Mouse (Mus musculus) myocyte (in vitro differentiated cells): ENCODE data around the gene Ptprj. TPM values are rescaled to one million over a fixed set of nuclear protein-coding genes. Genes with fewer than 3 reads are reported as not detected.
A peak's percentile ranks its signal among the peaks of the same experiment; 100 is the strongest.

Experiments
- H3K27me3 ChIP-seq: one replicate; pipeline ENCODE4 v1.6.1; 2011; ENCODE audit not compliant: control insufficient read depth, insufficient read depth, insufficient read length
- H3K36me3 ChIP-seq: one replicate; pipeline ENCODE4 v1.6.1; 2011; ENCODE audit not compliant: control insufficient read depth, insufficient read depth
- H3K4me2 ChIP-seq: one replicate; pipeline ENCODE4 v1.6.1; 2011; ENCODE audit warnings: low read depth, control low read depth
- H3K4me3 ChIP-seq: one replicate; pipeline ENCODE4 v1.5.1; 2011; ENCODE audit warnings: mild to moderate bottlenecking, control low read depth, moderate library complexity
- H3K79me2 ChIP-seq: one replicate; pipeline ENCODE4 v1.6.1; 2011; ENCODE audit not compliant: control insufficient read depth, insufficient read depth
- H3ac ChIP-seq: one replicate; pipeline ENCODE4 v1.6.1; 2011; ENCODE audit not compliant: control insufficient read depth, insufficient read length
- CEBPB ChIP-seq: IDR thresholded peaks from 2 replicates; pipeline ENCODE4 v1.6.1; 2011; ENCODE audit warnings: mild to moderate bottlenecking, moderate library complexity; ENCODE audit not compliant: poor library complexity, insufficient read depth, severe bottlenecking
- E2F4 ChIP-seq: IDR thresholded peaks from one replicate; pipeline ENCODE4 v1.6.1; 2011; ENCODE audit warnings: mild to moderate bottlenecking, control low read depth, moderate library complexity; ENCODE audit not compliant: insufficient read depth
- MAX ChIP-seq: IDR thresholded peaks from one replicate; pipeline ENCODE4 v1.6.1; 2011; ENCODE audit warnings: low read depth, mild to moderate bottlenecking, control low read depth
- MYOD1 ChIP-seq, 3 experiments: IDR thresholded peaks; one replicate each; pipeline ENCODE4 v1.6.1; 2011; ENCODE audit warnings: control low read depth in 2 of 3, low read depth in 2 of 3, mild to moderate bottlenecking in 2 of 3, moderate library complexity in 1 of 3; ENCODE audit not compliant: insufficient read length in 2 of 3, control insufficient read depth in 1 of 3
- MYOG ChIP-seq, 3 experiments: IDR thresholded peaks; one replicate each; pipeline ENCODE4 v1.6.1; 2011; ENCODE audit warnings: control low read depth in 2 of 3, low read depth in 2 of 3, mild to moderate bottlenecking in 2 of 3; ENCODE audit not compliant: insufficient read length in 2 of 3, control insufficient read depth in 1 of 3, insufficient read depth in 1 of 3
- POLR2A ChIP-seq: IDR thresholded peaks from one replicate; pipeline ENCODE4 v1.6.1; 2011; ENCODE audit warnings: low read depth, mild to moderate bottlenecking, control low read depth, moderate library complexity; ENCODE audit not compliant: insufficient read length
- POLR2AphosphoS2 ChIP-seq: IDR thresholded peaks from one replicate; pipeline ENCODE4 v1.6.1; 2011; ENCODE audit warnings: low read depth, control low read depth; ENCODE audit not compliant: insufficient read length
- REST ChIP-seq: IDR thresholded peaks from one replicate; pipeline ENCODE4 v1.6.1; 2011; ENCODE audit warnings: mild to moderate bottlenecking, control low read depth, moderate library complexity; ENCODE audit not compliant: insufficient read depth, insufficient read length
- SRF ChIP-seq: IDR thresholded peaks from one replicate; pipeline ENCODE4 v1.6.1; 2011; ENCODE audit warnings: low read depth; ENCODE audit not compliant: control insufficient read depth, insufficient read length
- TCF12 ChIP-seq: IDR thresholded peaks from one replicate; pipeline ENCODE4 v1.6.1; 2011; ENCODE audit warnings: mild to moderate bottlenecking, control low read depth; ENCODE audit not compliant: poor library complexity, insufficient read depth, severe bottlenecking
- TCF3 ChIP-seq: IDR thresholded peaks from one replicate; pipeline ENCODE4 v1.6.1; 2011; ENCODE audit warnings: low read depth, control low read depth; ENCODE audit not compliant: insufficient read length
- USF1 ChIP-seq: IDR thresholded peaks from one replicate; pipeline ENCODE4 v1.6.1; 2011; ENCODE audit warnings: low read depth, mild to moderate bottlenecking, control low read depth, moderate library complexity
- polyA plus RNA-seq: library from polyadenylated mRNA; unstranded; fragments of >200 nt; fragmentation: generic; extraction: Trizol; gene quantifications from one replicate; pipeline ENCODE4 v1.2.1, GENCODE M21; 2012; ENCODE audit warnings: missing spikeins

Gene Ptprj
- polyA plus RNA-seq, 1 experiment: 1.6 TPM

DNA sequence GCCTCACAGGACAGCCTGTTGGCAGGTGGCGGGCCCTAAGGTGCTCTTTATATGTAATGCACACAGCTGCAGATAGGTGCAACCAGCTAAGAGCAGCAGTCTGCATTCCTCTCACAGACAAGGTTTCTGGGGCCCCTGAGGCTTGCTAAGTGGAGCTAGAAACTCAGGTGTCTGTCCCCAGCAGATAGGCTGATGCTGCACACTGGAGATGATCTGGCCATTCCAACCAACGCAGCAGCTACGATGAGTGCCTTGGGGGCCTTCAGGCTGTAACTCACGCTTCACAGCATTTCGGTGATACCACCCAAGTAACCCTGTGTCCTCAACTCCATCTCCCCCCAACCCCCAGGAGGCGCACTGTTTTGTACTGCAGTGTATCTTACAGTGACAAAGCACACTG is 29.8 kb downstream of the Ptprj start:
- H3K79me2 ChIP-seq: no peaks in the 10 kb centered on the region
- TF ChIP-seq MYOG (IDR thresholded peaks at IDR 0.05; ENCODE audit: control insufficient read depth in 1 of 3, insufficient read depth in 1 of 3, insufficient read length in 2 of 3, low read depth in 2 of 3) (no peak), POLR2AphosphoS2 (no peak), TCF3 (no peak), CEBPB (no peak), SRF (no peak), REST (no peak), MYOD1 (IDR thresholded peaks at IDR 0.05; ENCODE audit: control insufficient read depth in 1 of 3, insufficient read length in 2 of 3, low read depth in 2 of 3) (no peak), USF1 (no peak), E2F4 (no peak), TCF12 (no peak), POLR2A (no peak)
- H3K36me3 ChIP-seq: no peaks in the 10 kb centered on the region
- H3ac ChIP-seq: no peak overlapping the region
- H3K4me2 ChIP-seq: no peak overlapping the region
- H3K4me3 ChIP-seq: no peak overlapping the region
- H3K27me3 ChIP-seq: no peaks in the 10 kb centered on the region

DNA sequence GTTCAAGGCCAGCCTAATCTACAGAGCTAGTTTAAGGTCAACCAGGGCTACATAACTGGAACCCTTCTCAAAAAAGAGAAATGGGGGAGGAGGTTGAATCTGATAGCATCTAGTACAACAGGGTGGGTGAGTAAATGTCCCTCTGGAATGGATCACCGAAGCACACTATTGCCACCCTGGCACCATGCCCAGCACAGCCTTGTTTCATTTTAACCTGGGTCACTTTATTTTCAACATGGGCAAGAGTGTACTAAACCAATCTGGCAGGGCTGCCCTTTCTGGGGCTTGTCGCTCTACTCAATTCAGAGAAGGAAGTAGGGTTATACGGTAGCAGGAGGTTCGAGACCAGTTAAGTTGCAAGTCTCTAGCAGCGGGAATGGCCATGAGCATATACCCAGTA is 31.9 kb downstream of the Ptprj start:
- H3K36me3 ChIP-seq: no peaks in the 10 kb centered on the region
- H3K4me3 ChIP-seq: no peak overlapping the region
- H3K27me3 ChIP-seq: no peaks in the 10 kb centered on the region
- no peaks in the 10 kb centered on the region for H3K79me2 ChIP-seq
- TF ChIP-seq POLR2AphosphoS2 (no peak), USF1 (no peak), REST (no peak), POLR2A (no peak), TCF3 (no peak)
- no peak overlapping the region for H3K4me2 ChIP-seq
- H3ac ChIP-seq: no peak overlapping the region

DNA sequence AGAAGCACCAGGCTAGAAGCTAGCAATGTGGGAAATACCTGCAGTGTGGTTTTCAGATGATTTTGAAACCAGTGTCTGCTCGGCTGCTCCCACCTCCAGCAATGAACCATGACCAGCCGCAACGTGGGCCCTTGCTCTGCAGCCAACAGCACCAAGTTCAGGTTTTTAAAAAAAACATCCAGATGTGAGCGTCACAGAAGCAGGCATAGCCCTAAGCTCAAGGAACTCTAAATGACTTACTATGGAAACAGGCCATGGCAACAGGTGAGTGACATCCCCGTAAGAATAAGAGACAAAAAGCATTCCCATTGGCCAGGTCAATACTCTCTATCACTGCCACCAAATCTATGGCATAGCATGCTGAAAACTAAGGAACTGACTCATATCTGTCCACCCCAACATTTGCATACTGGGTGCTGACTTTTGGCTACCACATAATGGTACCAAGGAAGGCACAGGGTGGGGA is 33.3 kb downstream of the Ptprj start:
- no peak overlapping the region for H3K4me3 ChIP-seq
- no peaks in the 10 kb centered on the region for H3K36me3 ChIP-seq
- H3K27me3 ChIP-seq: no peaks in the 10 kb centered on the region
- H3K4me2 ChIP-seq: no peak overlapping the region
- TF ChIP-seq MAX (no peak), MYOD1 (IDR thresholded peaks at IDR 0.05; ENCODE audit: control insufficient read depth in 1 of 3, insufficient read length in 2 of 3, low read depth in 2 of 3) (no peak), CEBPB (no peak), E2F4 (no peak), SRF (no peak), POLR2A (no peak), TCF3 (no peak)
- no peaks in the 10 kb centered on the region for H3K79me2 ChIP-seq
- no peak overlapping the region for H3ac ChIP-seq

DNA sequence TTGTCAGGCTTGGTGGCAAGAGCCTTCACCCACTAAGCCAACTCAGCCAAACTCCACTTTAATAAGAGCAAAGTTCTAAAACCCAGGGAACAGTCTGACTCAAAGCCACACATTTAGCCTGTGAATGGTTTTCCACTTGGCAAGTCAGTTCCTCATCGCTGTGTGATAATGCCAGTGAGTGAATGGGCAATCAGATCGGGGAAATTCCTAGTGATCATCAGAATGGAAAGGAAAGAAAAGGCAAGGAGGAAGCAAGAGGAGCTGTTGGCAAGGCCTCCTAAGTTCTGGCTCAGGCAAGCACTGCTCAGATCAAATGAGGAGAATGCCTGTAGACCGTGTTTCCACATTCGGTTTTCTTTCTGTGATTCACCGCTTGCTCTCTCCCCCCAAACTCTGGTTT is 35.2 kb downstream of the Ptprj start:
- Histone ChIP-seq H3ac (no peak overlapping the region), H3K4me2 (peak overlapping the region; percentile 31), H3K36me3 (no peaks in the 10 kb centered on the region), H3K79me2 (no peaks in the 10 kb centered on the region), H3K27me3 (no peaks in the 10 kb centered on the region), H3K4me3 (no peak overlapping the region)
- no peak for TF ChIP-seq REST
- no peak for TF ChIP-seq E2F4
- TF ChIP-seq TCF3: no peak
- no peak for TF ChIP-seq MYOD1 (IDR thresholded peaks at IDR 0.05; ENCODE audit: control insufficient read depth in 1 of 3, insufficient read length in 2 of 3, low read depth in 2 of 3)
- no peak for TF ChIP-seq TCF12
- TF ChIP-seq USF1: no peak
- no peak for TF ChIP-seq SRF
- TF ChIP-seq CEBPB: no peak

DNA sequence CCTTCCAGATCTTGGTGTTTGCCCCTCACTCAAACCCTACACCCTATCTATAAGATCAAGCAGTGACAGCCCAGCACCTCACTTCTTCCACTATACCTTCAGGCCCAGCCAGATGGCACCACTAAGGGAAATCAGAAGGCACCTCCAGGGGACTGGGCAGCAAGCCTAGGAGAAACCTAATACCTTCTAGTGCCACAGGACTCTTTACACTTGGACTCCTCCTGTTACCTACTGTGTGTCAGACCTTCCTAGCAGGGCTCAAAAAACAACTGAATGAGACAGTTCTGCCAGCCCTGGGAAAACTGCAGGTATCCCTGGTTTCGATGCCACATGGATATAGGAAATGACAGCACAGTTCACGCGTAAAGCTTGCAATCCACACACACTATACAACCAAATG is 36.5 kb downstream of the Ptprj start:
- no peak for TF ChIP-seq USF1
- TF ChIP-seq MYOD1 (IDR thresholded peaks at IDR 0.05; ENCODE audit: control insufficient read depth in 1 of 3, insufficient read length in 2 of 3, low read depth in 2 of 3): no peak
- TF ChIP-seq E2F4: no peak
- TF ChIP-seq TCF12: no peak
- no peak for TF ChIP-seq MYOG (IDR thresholded peaks at IDR 0.05; ENCODE audit: control insufficient read depth in 1 of 3, insufficient read depth in 1 of 3, insufficient read length in 2 of 3, low read depth in 2 of 3)
- TF ChIP-seq CEBPB: no peak
- TF ChIP-seq POLR2AphosphoS2: no peak
- no peak for TF ChIP-seq POLR2A
- TF ChIP-seq SRF: no peak
- TF ChIP-seq TCF3: no peak
- TF ChIP-seq MAX: no peak
- no peak for TF ChIP-seq REST
- Histone ChIP-seq H3K79me2 (no peaks in the 10 kb centered on the region), H3ac (no peak overlapping the region), H3K36me3 (no peaks in the 10 kb centered on the region), H3K27me3 (no peaks in the 10 kb centered on the region), H3K4me3 (no peak overlapping the region), H3K4me2 (no peak overlapping the region)
